Mouse (Mus musculus): ENCODE results near the gene Palld.

The Palld gene

DNA sequence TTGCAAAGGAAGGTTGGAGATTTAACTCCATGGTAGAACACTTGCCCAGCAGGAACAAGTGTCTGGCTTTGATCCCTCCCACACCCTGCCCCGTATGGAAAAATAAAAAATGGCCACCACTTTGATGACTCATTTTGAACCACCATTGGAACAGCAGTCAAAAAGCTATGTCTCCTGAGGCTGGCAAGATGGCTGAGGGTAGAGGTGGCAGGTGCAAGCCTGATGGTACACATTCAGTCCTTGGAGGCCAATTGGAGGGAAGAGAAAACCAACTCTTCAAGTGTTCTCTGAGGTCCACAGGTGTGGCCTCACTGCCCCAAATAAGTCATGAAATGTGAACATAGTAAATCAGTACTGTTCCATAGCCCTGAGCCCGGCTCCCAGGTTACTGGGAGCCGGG is 210.4 kb downstream of the Palld start:
- DNase-seq (ENCODE audit: extremely low read depth, insufficient read length, low spot score) = no peak

DNA sequence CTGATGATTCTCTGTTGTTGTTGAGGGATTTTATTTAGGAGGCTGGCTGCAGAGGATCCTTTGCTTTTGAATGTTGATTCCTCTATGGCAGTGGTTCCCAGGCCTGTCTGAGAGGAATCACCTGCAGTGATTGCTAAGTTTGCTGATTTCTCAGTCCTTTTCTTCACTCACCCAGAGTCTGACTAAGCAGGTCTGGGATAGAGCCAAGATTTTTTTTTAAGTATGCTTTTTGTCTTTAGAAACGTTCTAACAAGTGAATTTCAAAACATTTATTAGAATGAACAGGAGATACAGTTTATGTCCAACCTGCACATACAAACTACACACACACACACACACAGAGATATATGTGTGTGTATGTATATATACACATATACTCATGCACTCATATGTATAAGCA is 211.1 kb downstream of the Palld start:
- DNase-seq (ENCODE audit: extremely low read depth, insufficient read length, low spot score) = no peak

DNA sequence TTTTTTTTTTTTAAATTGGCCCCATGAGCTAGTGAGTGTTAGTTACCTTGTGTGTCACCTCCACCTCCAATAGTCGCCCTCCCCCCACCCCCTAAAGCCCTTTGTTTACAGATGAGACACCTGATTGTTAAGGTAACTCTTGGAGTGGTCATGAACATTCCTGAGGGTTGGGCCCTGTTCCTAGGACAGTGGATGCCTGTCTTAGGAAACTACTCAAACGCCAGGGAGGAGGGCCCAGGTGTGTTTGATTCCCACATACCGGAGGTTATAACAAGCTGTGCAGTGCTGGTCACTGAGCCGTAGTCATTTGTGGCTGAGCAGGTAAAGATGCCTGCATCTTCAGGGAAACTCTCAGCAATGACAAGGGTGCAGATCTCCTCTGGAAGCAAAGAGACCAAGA is 215.4 kb downstream of the Palld start:
- DNase-seq (ENCODE audit: extremely low read depth, insufficient read length, low spot score) = no peak

DNA sequence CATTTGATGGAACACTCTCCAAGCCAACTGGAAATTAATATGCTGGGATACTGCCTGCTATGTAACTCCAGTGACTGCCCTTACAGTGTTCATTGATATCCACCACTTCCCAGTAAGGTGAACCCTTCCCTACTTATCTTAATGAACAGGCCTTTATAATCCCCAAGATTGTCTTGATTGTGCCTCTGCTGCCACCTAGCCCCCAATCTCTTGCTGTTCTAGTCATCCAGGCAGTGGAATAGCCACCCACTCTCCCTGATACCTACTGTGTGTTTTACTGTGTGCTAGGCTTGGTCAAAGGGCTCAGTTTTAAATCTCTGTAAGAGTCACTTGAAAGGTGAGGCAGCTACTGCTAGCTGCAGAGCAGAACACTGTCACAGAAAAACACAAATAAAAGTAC is 216.2 kb downstream of the Palld start:
- no peak for DNase-seq (ENCODE audit: extremely low read depth, insufficient read length, low spot score)

DNA sequence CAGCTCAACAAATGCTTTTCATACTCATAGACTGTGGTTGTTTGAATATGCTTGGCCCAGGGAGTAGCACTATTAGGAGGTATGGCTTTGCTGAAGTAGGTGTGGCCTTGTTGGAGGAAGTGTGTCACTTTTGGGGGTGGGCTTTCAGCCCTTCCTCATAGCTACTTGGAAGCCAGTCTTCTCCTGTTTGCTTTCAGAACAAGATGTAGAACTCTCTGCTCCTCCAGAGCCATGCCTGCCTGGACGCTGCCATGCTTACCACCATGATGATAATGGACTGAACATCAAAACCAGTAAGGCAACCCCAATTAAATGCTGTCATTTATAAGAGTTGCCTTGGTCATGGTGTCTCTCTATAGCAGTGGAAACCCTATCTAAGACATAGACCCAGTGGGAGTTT is 217.2 kb downstream of the Palld start:
- DNase-seq (ENCODE audit: extremely low read depth, insufficient read length, low spot score) = no peak

DNA sequence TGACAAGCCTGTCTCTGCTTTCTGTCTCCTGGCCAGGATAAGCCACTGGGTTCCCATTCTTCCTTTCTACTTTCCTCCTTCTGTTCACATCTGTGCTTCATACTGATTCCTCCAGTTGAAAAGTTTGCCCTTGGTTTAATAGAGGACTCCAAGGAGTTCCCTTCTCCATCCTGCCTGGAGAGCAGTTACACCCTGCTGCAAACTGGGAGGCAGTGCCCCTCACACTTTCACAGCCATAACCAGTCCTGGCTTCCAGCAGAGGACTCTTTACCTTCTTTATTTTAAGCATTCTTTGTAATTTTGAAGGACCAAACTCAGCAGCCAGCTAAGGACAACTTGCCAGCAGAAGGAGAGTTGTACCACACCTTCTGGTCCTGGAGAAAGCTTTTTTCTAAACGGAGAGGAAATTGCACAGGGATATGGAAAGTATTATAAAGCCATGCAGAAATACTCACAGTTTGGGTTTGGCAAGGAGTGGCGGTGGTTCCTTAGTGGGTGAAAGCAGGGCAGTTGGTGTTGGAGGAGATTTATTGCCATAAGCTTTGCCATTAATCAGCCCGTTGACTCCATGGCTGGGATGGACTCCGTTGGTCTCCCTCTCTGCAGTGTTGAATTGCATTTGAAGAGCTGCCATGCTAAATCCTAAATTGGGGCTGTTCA is 218.1 kb downstream of the Palld start:
- no peak for DNase-seq (ENCODE audit: extremely low read depth, insufficient read length, low spot score)

DNA sequence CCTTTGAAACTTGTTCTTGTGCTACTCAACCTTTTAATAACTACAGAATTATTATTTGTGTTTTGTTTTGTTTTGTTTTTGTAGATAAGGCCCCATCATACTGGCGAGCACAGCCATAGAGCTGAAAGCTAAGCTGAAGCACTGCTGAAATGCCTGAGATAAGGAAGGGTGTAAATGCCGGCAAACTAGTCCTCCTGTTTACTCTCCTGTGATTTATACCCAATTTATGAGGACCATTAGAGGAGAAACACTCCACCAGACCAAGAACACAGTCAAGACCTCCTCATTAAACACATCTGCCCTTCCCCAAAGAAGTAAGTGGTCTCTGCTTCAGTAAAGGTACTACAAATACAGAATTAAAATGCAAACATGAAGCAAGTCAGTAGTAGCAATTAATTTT is 219.6 kb downstream of the Palld start:
- no peak for DNase-seq (ENCODE audit: extremely low read depth, insufficient read length, low spot score)

DNA sequence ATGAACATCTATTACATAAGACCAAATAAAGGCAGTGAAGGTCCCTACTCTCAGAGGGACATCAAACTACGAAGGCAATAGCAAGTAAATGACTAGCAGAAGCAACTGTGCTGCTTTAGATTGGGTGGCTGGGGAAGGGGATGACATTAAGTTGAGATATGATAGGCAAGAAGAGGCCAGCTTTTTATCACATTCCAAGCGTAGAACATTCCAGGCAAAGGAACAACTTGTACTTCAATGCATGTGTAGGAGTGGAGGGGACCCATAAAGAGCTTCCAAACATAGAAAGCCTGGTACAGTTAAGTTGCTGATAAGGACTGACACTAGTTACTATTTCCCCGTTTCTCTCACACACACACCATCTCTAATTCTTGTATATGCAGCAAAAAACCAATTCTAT is 221.3 kb downstream of the Palld start:
- no peak for DNase-seq (ENCODE audit: extremely low read depth, insufficient read length, low spot score)

DNA sequence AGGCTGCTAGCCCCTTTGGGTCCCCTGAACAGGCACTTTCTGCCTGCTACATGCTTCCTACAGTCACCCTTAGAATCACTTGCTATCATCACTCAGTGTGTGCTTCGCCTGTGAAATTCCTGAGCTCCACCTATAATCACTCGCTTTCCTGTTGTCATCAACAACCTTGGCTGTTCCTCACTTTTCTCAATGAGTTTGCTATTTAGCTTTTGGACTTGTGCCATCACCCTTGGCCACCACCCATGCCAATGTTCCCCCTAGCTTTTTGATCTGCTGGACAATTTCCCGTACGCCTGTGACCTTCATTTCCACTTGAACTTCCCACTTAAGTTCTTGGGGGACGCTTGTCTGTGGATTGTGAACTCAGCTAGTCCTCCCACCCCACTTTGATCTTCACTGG is 225.3 kb downstream of the Palld start:
- DNase-seq (ENCODE audit: extremely low read depth, insufficient read length, low spot score) = no peak

DNA sequence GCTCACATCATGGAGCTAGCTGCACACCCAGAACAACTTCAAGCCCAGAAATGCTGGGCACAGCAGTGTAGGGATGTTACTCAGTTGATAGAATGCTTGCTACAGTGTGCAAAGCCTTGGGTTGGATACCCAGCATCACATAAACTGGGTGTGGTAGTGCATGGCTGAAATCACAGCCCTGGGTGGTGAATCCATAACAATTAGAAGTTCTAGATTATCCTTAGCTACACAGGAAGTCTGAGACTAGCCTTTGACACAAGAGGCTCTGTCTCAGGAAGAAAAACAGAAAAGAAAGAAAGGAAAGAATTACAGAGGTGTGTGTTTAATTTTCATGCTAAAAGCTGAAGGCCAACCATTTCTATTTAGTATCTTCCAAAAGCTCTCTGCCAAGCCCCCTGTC is 231.3 kb downstream of the Palld start:
- no peak for DNase-seq (ENCODE audit: extremely low read depth, insufficient read length, low spot score)

DNA sequence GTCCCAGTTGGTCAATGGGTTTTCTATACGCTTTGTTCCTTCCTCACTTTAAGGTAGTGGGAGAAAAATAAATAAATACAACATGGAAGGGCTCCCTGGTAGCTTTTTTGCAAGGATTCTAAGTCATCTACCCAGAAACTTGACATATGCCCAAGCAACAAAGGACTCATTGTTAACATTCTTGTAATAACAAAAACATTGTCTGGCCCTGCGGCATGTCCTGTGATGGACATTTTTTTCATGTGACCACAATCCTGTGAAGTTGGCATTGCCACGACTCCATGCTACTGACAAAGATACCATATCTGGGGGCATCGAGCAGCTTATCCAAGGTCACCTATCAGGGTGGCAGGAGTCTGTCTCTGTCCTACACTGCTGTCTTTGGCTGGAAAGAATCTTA is 232.1 kb downstream of the Palld start:
- DNase-seq (ENCODE audit: extremely low read depth, insufficient read length, low spot score) = no peak

DNA sequence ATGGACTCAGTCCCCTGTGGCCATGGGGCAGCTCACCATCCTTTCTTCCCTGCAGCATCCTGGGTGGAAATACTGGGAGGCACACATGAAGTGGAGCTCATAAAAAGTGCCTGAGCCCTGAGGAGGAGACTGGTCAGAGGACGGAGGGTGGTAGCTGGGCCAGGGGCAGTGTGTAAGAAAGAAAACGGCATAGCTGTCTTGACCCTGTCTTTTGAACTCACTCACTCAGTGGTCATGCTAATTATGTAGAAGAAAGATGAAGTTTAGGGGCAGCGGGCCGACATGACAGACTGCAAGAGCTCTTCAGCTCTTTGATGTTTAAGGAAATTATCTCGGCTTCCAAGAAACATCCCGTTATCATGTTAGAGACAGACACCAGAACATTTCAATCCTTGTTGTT is 235.6 kb downstream of the Palld start:
- DNase-seq (ENCODE audit: extremely low read depth, insufficient read length, low spot score) = no peak

DNA sequence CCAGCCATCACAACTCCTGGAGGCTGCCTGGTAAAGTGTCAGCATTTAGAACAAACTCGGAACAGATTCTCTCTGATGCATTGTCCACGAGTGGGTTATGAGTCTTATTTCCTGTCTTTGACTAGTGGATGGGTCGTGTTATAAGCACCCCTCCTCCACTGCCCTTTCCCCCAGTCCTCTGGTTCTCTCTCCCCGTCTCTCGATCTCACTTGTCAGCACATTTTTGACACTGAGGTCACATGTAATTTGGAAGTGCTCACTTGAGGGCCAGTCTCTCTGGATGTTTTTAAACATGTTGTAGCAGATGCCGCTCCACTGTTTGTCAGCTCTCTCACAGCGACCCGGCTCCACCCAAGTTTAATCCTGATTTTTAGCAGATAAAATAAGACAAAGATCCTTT is 237.5 kb downstream of the Palld start:
- DNase-seq (ENCODE audit: extremely low read depth, insufficient read length, low spot score) = no peak

DNA sequence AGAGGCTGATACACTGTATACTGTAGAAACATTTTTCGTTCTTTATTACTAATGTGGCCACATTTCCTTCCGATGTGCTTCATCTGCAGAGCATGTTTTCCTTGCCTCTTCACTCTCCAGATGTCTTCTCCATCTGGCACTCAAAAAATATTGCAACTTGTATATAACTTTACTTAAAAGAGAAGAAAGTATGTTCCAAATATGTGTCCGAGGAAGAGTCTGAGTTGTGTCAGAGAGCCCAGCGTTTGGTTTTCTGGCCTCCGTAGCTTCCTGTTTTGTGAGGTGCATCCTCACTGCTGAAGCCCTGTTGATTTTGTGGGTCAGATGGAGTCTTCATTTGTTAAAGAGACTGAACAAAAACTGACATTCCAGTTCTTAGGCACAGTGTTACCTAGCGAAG is 238.3 kb downstream of the Palld start:
- no peak for DNase-seq (ENCODE audit: extremely low read depth, insufficient read length, low spot score)

DNA sequence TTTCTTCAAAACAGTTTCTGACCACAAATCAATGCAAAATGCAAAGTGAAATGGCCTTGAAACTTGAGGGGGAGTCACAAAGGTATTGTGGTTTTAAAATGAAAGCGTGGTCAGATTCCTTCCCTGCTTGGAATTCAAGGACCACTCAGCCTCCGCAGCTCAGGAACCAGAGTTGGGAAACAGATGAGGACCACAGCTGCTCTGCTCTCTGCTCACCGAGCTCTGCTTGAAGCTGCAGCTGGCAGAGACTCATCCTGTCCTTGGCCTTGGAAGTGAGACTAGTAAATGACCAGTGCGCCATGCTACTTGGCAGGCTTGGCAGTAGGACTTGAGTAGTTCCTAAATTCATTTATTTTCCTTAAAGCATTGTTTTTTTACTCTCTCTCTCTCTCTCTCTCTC is 239.7 kb downstream of the Palld start:
- no peak for DNase-seq (ENCODE audit: extremely low read depth, insufficient read length, low spot score)

DNA sequence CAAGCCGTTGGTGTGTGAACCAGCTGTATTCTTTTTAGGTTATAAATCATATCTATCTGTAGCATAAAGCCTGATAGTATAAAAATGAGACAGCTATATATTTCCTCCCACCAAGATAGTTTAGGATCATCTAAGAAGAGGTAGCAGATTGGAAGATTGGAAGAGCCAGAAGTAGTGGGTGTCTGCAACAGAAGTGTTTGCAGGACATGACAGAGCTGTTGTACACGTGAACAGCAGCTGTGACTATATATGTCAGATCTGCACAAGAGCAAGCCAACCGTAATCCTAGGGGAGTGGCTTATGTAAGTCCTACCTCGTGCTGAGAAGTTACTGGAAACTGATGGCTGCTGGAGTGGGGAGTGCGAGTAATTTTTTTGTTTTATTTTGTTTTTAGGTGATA is 240.9 kb downstream of the Palld start:
- no peak for DNase-seq (ENCODE audit: extremely low read depth, insufficient read length, low spot score)

DNA sequence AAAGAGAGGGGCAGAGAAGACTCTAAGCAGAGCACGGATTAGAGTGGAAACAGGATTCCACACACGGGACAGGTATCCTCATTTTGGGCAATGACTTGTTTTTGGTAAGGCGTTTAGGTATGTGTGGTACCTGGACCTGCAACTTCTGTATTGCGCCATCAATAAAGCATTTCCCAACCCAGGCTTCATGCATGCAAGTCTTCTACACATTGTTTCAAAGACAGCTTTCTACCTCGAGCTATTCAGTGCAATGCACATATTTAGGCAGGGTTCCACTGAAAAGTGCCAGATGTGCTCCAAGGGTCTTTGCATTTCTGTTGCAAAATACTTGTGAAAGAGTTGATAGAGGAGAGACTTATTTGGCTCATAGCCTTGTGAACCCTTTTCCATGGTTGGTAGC is 241.5 kb downstream of the Palld start:
- no peak for DNase-seq (ENCODE audit: extremely low read depth, insufficient read length, low spot score)

DNA sequence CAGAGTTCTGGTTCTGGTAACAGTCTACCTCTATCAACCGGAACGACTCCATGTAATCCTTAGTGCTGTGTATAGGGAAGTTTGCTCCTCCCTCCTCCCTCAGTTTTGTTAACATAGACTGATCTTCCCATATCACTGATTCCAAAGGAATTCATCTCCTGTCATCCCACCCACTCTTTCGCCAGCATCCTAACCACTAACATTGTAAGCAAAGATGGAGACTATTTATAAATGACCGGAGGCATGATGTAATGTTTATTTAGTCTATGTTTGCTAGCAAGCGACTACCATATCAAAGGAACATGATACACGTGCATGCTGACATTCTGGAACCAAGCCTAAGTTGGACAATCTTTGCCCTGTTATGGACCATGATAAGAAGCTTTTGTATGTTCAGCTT is 250.5 kb downstream of the Palld start:
- DNase-seq (ENCODE audit: extremely low read depth, insufficient read length, low spot score) = no peak

DNA sequence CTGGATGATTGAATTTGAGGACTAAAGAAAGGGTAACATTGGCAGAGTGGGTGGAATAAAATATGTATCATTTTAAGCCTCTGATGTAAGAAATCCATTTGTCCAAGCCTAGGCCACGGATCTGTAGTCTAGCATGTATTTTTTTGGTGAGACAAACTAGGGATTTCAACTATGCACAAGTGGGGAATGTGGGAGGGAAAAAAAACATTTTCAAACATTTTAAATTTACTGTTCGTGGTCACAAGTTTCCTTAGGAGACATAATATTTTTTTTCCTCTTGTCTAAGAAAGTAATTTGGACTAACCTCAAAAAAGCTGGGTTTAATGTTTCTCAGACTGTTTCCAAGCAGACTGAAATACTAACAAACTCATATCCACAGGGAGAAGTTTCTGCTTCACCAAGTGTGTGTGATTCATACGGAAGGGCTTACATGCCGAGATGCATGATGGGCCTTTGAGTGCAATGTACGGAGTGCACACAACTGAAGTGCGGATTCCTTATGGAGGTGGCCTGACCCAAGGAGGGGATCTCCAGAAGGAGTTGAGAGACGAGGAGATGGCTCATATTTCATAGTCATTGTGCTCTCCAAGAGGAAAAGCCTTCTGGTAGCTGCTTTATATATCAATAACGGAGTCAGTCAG is 256.2 kb downstream of the Palld start:
- no peak for DNase-seq (ENCODE audit: extremely low read depth, insufficient read length, low spot score)

DNA sequence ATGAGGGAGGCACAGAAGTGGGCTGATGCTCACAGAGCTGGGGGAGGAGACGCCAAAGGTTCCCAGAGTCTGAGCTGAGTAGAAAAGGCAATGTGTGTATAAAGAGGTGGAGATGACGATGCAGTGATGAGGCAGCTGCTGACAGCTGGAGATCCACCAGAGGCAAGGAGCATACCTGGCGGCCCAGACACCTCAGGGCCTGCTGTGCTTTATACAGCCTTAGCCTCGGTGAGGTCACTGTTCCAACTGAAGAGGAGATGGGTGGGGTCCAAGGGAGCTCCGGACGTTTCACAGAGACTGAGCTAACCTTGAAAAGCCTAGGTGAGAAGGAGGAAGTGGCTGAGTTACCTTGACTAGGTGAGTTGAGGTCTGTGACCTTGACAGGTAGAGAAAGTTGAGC is 256.8 kb downstream of the Palld start:
- no peak for DNase-seq (ENCODE audit: extremely low read depth, insufficient read length, low spot score)

DNA sequence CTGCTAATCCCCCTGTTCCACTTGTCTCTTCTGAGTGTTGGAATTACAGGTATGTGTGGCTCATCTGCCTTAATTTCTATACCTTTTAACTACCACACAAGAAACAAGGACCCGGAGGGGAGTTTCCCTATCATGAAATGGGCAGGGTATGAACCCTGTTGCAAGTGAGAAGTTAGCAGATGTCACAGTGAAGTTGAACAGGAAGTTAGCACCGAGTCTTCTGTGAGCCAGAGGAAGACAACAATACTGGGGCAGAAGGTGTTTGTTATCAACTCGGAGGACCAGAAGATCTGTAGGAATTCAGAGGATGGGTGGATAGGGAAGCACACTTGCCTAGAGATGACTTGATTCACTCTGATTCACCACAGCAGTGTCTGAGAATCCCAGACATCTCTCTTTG is 259.3 kb downstream of the Palld start:
- no peak for DNase-seq (ENCODE audit: extremely low read depth, insufficient read length, low spot score)

DNA sequence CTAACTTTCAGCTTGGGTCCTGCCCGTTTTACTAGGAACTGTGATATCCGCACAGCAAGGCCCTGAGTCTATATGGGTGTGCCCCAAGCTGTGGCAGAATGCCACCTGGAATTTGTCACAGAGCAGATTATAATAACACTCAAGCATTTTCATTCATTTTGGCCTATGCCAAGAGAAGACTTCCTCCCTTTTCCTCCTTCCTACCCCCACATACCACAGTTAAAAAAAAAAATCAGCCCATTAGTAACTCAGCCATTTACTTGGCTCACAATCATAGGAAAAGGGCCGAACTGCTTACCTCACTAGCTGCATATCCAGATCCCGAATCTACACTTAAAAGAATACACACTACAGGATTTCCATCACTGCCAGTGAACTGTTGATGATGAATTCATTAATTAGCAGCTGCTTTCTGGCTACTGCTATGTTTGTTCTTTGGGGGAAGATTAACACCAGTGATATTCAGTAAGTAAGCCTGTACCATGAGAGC is 260.1 kb downstream of the Palld start:
- peak; percentile 33 for DNase-seq (ENCODE audit: extremely low read depth, insufficient read length, low spot score)

DNA sequence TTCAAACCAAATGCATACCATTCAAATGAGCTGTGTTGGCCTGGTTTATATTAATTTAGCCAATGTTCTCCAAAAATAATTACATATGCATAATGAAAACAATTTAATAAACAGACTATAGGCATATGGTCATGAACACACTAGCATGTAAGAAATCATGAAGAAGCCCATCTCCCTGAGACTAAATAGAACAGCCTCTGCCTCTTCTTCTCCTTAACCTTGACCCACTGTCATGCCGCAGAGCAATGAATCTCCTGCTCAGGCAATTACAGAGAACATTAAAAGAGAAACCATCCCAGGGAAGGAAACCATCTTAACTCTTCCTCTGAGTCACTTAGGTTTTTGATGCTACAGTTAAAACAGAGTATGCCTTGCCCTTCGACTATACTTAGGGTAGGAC is 262.9 kb downstream of the Palld start:
- no peak for DNase-seq (ENCODE audit: extremely low read depth, insufficient read length, low spot score)

Measured in 3134 (cell line).